Mouse (Mus musculus): ENCODE measurements around the gene Ccl20.

The Ccl20 gene

DNA sequence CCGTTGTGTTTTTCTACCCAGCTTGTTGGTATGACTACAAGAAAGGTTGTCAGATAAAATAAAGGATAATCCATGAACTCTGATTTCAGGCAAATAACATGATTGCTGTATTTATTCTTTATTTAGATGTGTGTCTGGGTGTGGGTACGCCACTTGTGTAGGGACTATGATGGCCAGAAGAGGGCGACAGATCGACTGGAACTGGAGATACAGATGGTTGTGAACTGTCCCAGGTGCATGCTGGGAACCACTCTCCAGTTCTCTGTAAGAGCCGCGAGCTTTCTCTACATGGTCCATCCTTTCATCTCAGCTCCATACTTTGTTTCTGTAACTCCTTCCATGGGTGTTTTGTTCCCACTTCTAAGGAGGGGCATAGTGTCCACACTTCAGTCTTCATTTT, 22.2 kb downstream of the Ccl20 start:
- DNase-seq (ENCODE audit: low spot score in 2 of 2): no peak

DNA sequence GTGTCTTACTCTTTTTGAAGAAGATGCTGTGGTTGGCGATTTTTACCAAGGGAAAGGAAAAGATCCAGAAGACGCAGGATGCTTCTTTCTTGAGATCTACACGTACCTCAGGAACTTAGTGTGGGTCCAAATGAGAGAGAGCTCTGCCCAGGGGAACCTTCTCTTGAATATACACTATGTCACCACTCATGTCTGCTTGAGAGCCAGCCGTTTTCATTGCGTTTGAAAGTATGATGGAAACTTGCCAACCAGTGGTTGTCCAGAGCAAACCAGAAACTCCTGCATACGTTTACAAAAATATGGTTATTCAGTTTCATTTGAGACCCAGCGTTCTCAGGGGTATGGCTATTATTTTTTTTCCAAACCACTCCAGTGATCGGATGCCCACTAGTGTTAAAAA, 24.9 kb downstream of the Ccl20 start:
- no peak for DNase-seq (ENCODE audit: low spot score in 2 of 2)

DNA sequence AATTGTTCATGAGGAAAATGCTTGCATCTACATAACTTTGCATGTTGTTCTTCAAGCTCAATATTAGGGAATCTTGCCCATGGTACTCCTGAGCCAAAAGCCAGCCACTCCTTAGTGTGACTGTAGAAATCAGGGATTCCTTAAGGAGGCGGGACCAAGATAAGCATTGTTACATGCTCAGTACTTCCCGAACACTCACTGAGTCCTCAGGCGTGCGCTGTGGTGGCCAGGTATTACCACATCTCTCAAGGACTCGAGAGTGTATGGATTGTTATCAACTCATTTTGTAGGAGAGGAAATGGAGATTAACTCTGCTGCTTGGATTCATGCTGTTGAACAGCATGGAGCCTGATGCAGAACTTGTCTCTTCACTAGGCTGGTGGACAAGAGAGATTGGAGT, 25.5 kb downstream of the Ccl20 start:
- no peak for DNase-seq (ENCODE audit: low spot score in 2 of 2)

DNA sequence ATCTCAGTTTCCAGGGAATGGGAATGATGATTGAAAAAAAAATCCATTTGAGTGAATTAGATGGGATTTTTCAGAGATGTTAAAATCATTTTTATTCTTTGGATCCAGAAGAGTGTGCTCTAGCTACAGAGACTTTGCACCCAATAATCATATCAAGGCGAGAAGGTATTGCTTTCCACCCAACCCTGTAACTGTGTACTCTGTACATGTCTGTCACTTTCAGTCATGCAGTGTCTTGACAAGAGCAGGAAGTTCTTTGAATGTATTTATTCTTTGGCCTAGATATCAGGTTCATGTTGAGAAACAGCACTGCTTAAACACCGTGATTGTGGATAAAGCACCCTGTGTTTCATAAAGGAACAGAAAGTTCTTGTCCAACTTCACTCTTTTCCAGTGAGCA, 30.0 kb downstream of the Ccl20 start:
- no peak for DNase-seq (ENCODE audit: low spot score in 2 of 2)

DNA sequence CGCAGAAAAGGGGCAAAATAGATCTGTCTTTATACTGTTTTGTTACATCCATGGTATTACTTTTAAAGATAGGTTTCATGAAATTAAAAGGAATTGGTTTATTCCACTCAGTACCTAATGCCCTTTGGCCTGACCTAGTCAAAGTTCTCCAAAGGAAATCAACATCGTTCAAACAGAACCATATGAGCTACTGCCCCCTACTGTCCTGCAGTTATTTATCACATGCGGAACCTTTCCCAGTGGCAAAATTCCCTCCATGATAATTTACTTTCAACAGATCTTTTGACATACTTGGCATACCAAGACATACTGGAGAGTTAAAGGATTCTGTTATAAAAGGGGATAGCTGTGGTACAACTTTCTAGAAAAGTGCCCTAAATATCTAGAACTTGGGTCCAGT, 33.7 kb downstream of the Ccl20 start:
- DNase-seq (ENCODE audit: low spot score in 2 of 2): no peak

DNA sequence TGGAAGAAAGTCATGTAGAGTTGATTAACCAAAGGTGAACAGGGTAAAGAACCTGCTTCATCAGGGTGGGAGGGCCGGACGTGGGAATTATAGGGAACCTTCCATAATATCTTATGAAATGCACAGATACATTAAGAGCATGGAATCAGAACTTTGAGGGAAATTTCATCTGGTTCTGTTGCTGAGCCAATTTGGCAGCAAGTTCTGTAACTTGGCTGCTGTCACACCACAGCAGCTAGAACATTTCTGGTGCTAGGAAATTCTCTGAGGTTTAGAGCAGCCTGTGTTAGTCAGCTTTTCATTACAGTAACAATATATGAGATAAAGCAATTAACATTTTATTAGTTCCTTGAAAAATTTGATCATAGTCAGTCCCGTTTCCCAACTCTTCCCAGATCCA, 36.4 kb downstream of the Ccl20 start:
- peak in 1 of 2 experiments; percentile 8 for DNase-seq (ENCODE audit: low spot score in 2 of 2)

DNA sequence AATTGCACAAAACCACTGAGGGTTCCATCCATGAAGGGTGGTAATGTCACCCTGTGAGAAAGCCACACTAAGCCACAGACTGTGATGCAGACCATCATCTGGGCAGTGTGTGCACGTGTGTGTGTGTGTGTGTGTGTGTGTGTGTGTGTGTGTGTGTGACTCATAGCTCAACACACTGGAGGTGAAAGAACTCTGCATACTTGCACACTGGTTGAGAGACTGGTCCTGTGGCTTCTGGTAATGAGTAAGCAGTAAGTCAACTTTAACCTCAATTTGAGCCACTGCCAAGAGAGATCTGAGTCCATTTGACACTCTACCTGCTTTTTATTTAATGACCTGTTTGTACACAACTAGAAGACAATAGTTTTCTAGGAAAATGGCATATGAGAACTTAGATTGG, 40.3 kb downstream of the Ccl20 start:
- DNase-seq (ENCODE audit: low spot score in 2 of 2): no peak

DNA sequence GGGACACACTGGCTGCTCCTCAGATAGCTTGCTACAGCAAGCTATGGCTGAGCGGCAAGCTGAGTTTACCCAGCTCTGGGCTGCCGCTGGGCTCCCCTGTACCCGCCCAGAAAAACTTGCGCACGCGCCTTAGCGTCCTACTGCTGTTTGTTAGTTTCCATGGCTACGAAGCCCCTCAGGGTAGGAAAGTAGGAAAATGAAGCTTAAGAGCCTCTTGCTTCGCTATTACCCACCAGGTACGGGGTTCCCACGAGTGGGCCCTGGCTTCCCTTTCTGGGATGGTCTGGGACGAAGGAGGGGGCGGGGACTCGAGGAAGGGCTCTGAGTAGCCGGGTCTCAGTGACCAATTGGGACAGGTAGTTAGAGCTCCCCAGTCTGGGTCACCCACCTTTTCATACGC, 43.0 kb downstream of the Ccl20 start, which contains the start of gene Daw1:
Daw1 (plus strand) TSS at position 150 of the 400 bp plus-strand sequence.
- peak; percentile 18 to 19 for DNase-seq (ENCODE audit: low spot score in 2 of 2)

DNA sequence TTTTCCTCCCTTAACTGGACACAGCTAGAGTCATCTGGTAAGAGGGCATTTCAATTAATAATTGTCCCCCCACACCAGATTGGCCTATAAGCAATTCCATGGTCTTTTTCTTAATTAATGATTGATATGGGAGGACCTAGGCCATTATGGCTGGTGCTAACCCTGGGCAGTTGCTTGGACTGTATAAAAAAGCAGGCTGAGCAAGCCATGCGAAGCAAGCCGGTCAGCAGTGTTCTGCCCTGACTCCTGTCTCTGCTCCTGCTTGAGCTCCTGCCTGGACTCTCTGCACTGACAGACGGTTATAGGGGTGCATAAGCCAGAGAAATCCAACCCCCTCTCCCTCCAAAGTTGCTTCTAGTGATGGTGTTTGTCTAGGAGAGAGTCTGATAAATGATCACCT, 45.1 kb downstream of the Ccl20 start:
- DNase-seq (ENCODE audit: low spot score in 2 of 2): no peak

DNA sequence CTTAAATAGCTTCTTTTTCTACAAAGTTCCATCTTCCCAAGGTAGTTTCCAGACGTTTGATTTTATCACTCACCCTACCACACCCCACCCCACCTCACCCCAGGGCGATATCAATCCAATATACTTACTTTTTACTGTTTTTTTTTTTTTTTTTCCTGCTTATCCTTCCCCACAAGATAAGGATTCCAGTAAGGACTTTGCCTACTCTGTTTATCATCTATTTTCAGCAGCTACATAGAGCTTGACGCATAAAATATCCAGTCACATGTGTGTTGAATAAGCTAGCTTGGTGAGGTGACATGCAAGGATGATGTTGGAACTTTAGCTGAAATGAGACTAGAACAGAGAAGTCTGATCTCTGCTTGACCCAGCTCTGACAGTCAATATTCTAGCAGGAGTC, 47.5 kb downstream of the Ccl20 start:
- no peak for DNase-seq (ENCODE audit: low spot score in 2 of 2)

All from frontal cortex, postnatal 25 days (tissue).